Mouse (Mus musculus) bone marrow, adult 2 months (tissue): ENCODE measurements around the gene Zfp579. TPM values are rescaled to one million over a fixed set of nuclear protein-coding genes. Genes with fewer than 3 reads are reported as not detected.

Experiments used
- H3K27ac ChIP-seq: fragments of 200-500 bp; 2 replicates; pipeline ENCODE4 v1.5.1; 2012; ENCODE audit warnings: low read depth, mild to moderate bottlenecking, control low read depth, inconsistent platforms, low read length; ENCODE audit not compliant: control insufficient read depth, poor library complexity, insufficient read depth
- H3K4me1 ChIP-seq: fragments of 200-500 bp; 2 replicates; pipeline ENCODE4 v1.6.1; 2011; ENCODE audit warnings: low read length; ENCODE audit not compliant: control insufficient read depth, insufficient read depth
- H3K4me3 ChIP-seq: fragments of 200-500 bp; replicated peaks from 2 replicates; pipeline ENCODE3; 2011; ENCODE audit warnings: mild to moderate bottlenecking, low read depth, low read length, control low read depth; ENCODE audit not compliant: control insufficient read depth
- CTCF ChIP-seq: fragments of 200-500 bp; IDR thresholded peaks from 2 replicates; pipeline ENCODE4 v1.5.1; 2011; ENCODE audit warnings: low read length, control low read depth; ENCODE audit not compliant: control insufficient read depth, insufficient read depth
- POLR2A ChIP-seq: fragments of 200-500 bp; IDR thresholded peaks from 2 replicates; pipeline ENCODE4 v1.6.1; 2011; ENCODE audit warnings: low read depth, mild to moderate bottlenecking, control low read depth, low read length, borderline replicate concordance; ENCODE audit not compliant: control insufficient read depth
- WGBS: fragments of 180-500 bp; shearing (Covaris S2); methylation state at CpG from one replicate; pipeline ENCODE4 v1.1.7; 2018; 5-methylcytosine and 5-hydroxymethylcytosine counted together
- polyA plus RNA-seq: library from polyadenylated mRNA; stranded (reverse); fragments of >200 nt; gene quantifications from 2 replicates; pipeline ENCODE4 v1.2.4, GENCODE M21; 2011; ENCODE audit warnings: low replicate concordance; ENCODE audit not compliant: missing spikeins, insufficient read depth, insufficient read length

The Zfp579 gene
- polyA plus RNA-seq, 1 experiment = 44.8 TPM

DNA sequence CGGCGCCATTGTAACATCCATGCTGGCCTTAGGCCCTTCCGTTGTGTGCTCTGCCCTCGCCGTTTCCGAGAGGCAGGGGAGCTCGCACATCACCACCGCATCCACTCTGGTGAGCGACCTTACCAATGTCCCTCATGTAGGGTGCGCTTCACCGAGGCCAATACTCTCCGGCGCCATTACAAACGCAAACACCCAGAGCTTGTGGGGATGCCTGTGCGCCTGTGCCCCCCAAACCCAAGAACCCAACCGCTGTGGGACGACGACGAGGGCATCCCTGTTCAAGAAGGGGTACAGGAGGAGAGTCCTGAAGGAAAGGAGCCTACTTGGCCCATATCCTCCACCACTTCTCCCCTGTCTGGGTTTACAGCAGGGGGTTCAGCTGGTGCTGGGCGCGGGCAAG, 22.0 kb upstream of the Zfp579 start:
- TF ChIP-seq POLR2A (0 out of 2 replicates have a peak, but pooled peaks have one; percentile 29), CTCF (no peak)
- H3K27ac ChIP-seq = no peak overlapping the region
- 93% methylated on average over 21 of the region's 21 CpGs for WGBS
- H3K4me3 ChIP-seq = no peak overlapping the region
- H3K4me1 ChIP-seq = no peaks in the 10 kb centered on the region; the same call in 1 of the 2 replicates

DNA sequence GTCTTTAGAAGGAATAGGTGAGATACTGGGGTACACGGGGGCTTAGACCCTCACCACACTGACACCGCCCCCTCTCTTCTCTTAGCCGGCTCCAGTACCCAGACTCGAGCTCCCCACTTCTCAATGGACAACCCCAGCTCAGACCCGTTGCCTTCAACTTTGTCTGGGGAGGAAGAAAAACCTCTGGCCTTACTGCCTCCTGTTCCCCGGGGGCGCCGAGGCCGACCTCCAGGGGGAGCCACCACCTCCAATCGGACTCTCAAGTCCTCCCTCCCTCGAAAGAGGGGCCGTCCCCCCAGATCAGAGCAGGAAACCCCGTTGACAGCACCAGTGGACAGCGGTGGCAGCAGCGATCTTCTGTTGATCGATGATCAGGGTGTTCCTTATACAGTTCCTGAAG, 21.4 kb upstream of the Zfp579 start:
- WGBS = 81% methylated on average over 16 of the region's 16 CpGs
- no peak for TF ChIP-seq CTCF
- no peak for TF ChIP-seq POLR2A
- Histone ChIP-seq H3K4me1 (no peaks in the 10 kb centered on the region; the same call in 1 of the 2 replicates), H3K4me3 (no peak overlapping the region), H3K27ac (no peak overlapping the region)

DNA sequence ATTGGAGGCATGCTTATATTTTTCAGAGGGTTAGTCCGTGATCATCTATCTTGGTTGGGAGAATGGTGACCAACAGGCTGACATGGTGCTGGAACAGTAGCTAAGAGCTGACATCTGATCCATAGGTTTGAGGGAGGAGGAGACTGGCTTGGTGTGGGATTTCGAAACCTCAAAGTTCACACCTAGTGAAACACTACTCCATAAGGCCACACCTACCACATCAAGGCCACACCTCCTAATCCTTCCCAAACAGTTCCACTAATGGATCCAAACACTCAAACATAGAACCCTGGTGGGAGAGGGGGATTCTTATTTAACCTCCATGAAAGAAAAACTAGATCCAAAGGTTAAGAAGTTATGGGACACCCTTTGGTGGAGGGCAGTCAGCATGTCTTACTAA, 21.0 kb upstream of the Zfp579 start:
- no peaks in the 10 kb centered on the region; the same call in 1 of the 2 replicates for H3K4me1 ChIP-seq
- WGBS = 92% methylated on average over 2 of the region's 2 CpGs
- TF ChIP-seq POLR2A (no peak), CTCF (no peak)
- no peak overlapping the region for H3K4me3 ChIP-seq
- H3K27ac ChIP-seq = no peak overlapping the region

DNA sequence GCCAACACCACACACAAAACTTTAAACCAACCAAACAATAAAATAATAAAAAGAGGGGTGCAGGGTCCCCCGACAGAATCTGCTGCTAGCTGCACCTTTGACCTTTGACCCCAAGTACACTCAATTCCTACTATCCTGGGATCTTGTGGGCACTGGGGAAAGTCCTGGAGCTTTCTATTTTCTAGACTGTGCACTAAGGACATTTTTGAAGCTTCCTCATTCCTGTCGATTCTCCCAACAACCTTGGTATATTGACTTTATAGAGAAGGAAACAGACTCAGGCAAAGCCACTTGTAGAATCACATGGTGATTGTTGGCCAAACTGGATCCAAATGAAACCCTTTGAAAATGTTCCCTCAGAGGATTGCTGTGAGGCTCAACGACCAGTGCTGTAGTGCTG, 20.1 kb upstream of the Zfp579 start:
- peak overlapping the region; percentile 98 for H3K4me3 ChIP-seq
- peak overlapping the region; percentile 100 for H3K27ac ChIP-seq
- 36% methylated on average over 3 of the region's 3 CpGs for WGBS
- no peaks in the 10 kb centered on the region; the same call in 1 of the 2 replicates for H3K4me1 ChIP-seq
- TF ChIP-seq CTCF (no peak), POLR2A (no peak)

DNA sequence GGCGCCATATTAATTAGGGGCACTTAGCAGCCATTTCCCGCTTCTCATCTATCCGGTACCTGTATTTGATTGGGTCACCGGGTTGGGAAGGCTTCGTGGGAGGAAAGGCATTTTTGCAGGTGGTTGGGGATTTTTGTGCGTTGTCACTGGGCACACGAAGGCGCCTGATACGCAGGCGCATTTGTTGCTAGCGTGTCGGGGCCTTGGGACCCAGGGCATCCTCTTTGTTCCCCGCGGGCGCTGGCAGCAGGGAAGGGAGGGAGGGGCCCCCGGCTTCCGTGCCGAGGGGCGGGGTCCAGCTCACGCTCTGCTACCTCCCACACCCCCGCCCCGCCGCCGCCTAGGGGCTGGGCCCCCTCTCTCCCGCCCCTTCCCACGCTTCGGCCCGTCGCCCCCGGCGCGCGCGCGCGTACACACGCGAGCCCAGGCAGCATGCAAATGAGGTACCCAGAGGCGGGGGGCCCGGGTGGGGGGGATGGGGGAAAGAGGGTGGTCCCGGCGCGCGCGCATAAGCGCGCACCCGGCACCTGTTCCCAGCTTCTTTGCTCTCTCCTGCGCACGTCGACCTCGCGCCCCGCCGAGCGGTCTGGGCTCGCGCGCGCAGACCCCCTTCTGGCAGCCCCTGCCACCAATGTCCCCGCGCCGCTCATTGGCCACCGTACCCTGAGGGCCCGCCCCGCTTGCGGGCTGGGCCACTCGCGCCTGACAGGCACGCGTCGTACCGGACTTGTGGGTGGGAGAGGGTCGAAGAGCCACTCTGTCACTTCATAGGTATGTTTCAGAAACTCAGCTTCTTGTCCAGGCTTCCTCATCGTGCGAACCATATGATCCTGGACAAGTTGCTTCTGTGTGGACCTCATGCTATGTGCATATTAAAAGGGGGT, 19.4 kb upstream of the Zfp579 start, which contains the start of gene Gm44973:
TSS of gene Gm44973 (plus strand) at position 379 of the 884 bp plus-strand sequence.
- TF ChIP-seq CTCF = no peak
- TF ChIP-seq POLR2A = peak; percentile 37; the same call in 1 of the 2 replicates
- peak within 1 kb of the TSS; percentile 98 for H3K4me3 ChIP-seq
- H3K27ac ChIP-seq = peak within 1 kb of the TSS; percentile 100
- WGBS = under 1% methylated on average over 74 of the region's 76 CpGs
- H3K4me1 ChIP-seq = no peaks in the 10 kb centered on the region; the same call in 1 of the 2 replicates

DNA sequence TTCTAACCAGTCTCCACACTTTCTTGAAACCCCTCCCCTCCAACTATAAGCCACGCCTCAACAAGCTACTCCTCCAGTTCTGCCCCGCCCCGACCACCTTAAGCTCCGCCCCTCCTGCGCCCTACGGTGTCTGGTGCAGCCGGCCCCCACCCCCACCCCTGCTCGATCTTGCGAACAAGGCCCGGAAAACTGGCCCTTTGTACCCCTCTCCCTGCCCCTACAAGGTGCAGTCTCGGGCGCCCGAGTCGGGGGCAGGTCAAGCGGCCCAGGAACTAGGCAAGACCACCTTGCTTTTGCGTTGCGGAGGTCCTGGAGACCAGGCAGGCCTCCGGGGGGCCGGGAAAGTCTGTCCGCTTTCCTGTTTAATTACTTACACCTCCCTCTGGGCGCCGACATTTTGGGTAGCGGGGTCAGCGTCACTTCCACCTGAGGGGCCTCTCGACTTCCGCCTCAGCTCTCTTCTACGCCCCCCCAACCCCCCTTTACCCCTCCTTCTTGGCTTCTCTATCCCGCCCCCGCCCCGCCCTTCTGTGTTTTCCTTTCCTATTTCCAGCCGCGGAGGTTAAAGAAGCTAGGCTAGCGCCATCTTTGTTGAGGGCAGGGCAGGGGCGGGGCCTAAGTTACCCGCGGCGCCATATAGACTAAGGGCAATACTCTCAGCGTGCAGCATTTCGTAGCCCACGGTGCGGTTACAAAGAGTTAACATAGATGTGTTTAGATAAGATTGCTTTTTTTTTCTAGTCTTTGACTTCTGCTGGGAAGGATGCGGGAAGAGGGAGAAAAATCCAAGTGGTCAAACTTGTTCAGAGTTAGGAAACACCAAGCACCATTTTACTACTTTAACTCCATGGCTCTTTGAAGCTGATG, 18.5 kb upstream of the Zfp579 start, which contains the start of the genes Zfp524 and Fiz1:
TSS of gene Zfp524 (plus strand) at position 165 of the 867 bp plus-strand sequence.
TSS of gene Fiz1 (minus strand) at position 447 of the 867 bp plus-strand sequence.
- WGBS = under 1% methylated on average over 42 of the region's 42 CpGs
- TF ChIP-seq CTCF (no peak), POLR2A (no peak)
- Histone ChIP-seq H3K4me3 (peak within 1 kb of the TSS; percentile 98), H3K4me1 (no peaks in the 10 kb centered on the region; the same call in 1 of the 2 replicates), H3K27ac (peak within 1 kb of the TSS; percentile 100)

DNA sequence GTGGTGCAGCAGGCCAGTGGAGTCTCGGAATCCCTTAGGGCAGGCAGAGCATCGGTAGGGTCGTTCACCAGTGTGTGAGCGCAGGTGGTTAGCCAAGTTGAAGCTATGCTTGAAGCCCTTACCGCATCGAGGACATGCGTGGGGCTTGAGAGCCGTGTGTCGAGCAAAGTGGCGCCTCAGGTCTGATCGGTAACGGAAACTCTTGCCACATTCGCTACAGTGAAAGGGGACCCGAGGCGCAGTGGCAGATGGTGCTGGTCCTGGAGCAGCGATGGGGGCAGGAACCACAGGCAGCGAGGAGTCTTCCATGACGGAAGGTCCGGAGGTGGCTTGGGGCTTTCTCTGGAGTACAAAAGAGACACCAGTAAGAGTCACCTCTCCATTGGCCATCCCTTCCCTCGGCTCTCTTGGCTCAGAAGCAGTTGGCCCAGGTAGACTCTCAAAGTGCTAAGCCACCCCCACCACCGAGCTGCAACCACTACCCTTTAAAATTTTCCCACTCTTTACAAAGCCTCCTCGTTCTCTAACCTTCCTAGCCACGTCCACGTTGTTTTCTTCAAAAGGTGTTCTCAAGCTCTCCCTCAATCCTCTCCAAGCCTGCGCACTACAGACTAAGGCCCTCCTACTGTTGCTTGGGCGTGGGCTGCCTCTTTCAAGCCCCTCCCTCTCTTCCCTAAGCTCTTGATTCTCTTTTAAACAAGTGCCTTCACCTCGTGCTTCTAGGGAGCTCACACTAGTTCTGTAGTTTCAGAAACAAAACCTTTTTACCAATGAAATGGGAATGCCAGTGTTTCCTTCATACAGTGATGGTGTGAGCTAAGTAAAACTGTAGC, 16.9 kb upstream of the Zfp579 start:
- TF ChIP-seq CTCF (no peak), POLR2A (no peak)
- WGBS = 77% methylated on average over 27 of the region's 27 CpGs
- no peaks in the 10 kb centered on the region; the same call in 1 of the 2 replicates for H3K4me1 ChIP-seq
- H3K4me3 ChIP-seq = peak overlapping the region; percentile 3
- peak overlapping the region; percentile 47; the same call in 1 of the 2 replicates for H3K27ac ChIP-seq
